Comparison of ENCODE assay signal across 11 mouse cellular contexts in genomic region chr13:95831760-95832159, GRCm38 (mm10). TPM values are rescaled to one million over a fixed set of nuclear protein-coding genes. Genes with fewer than 3 reads are reported as not detected.
DNase-seq lines count a peak whose midpoint lies in the region; ATAC-seq and TF ChIP-seq lines count a peak whose summit lies in the region.
"Had no signal": no experiment of that assay in that cellular context is flagged by ENCODE, and none has a peak within 500 bp of the region (broad histone marks: within the 10 kb centered on the region; RNA-seq: fewer than 3 reads in every experiment).

No protein-coding gene starts in this region.

- no peak for ATAC-seq in forebrain, embryonic 15.5 days (replicated peaks)
- ATAC-seq in kidney, postnatal 0 days (replicated peaks; ENCODE audit: low FRiP score, low read depth): 0 out of 2 replicates have a peak, but pooled peaks have one; percentile 33

- H3K4me1 ChIP-seq in forebrain, embryonic 10.5 days: peaks cover 20% of the 10 kb centered on the region
- H3K4me1 ChIP-seq in forebrain, embryonic 15.5 days: no peaks in the 10 kb centered on the region
- H3K4me1 ChIP-seq in testis, adult 2 months (ENCODE audit: control insufficient read depth, insufficient read depth, low read length): no peaks in the 10 kb centered on the region
- peaks cover 5% of the 10 kb centered on the region; the same call in 1 of the 2 replicates for H3K4me1 ChIP-seq in kidney, postnatal 0 days (replicated peaks; ENCODE audit: insufficient read depth, low read length)

- H3K4me2 ChIP-seq in forebrain, embryonic 15.5 days (replicated peaks): no peak overlapping the region
- H3K4me2 ChIP-seq in kidney, postnatal 0 days (ENCODE audit: low read length): no peak overlapping the region
- H3K4me2 ChIP-seq: heart, embryonic 11.5 days; hindbrain, embryonic 13.5 days; limb, embryonic 15.5 days had no signal

- TF ChIP-seq CTCF in testis, adult 2 months (IDR thresholded peaks at IDR 0.05; ENCODE audit: control insufficient read depth, insufficient read depth, insufficient replicate concordance, low read depth, low read length): no peak
- no peak for TF ChIP-seq CTCF in kidney, postnatal 0 days (IDR thresholded peaks at IDR 0.05; ENCODE audit: low read depth)

- no peak for TF ChIP-seq POLR2A in testis, adult 2 months (IDR thresholded peaks at IDR 0.05; ENCODE audit: control insufficient read depth, low read depth, low read length)

- H3K4me3 ChIP-seq in forebrain, embryonic 10.5 days: no peak overlapping the region
- no peak overlapping the region for H3K4me3 ChIP-seq in forebrain, embryonic 15.5 days
- H3K4me3 ChIP-seq in testis, adult 2 months (ENCODE audit: control insufficient read depth, low read depth, low read length): no peak overlapping the region
- no peak overlapping the region for H3K4me3 ChIP-seq in kidney, postnatal 0 days (replicated peaks; ENCODE audit: low read depth, low read length)
- H3K4me3 ChIP-seq: hindbrain, embryonic 13.5 days; limb, embryonic 15.5 days had no signal

- H3K27me3 ChIP-seq in forebrain, embryonic 10.5 days (ENCODE audit: poor library complexity, severe bottlenecking): no peaks in the 10 kb centered on the region
- no peaks in the 10 kb centered on the region for H3K27me3 ChIP-seq in forebrain, embryonic 15.5 days
- no peaks in the 10 kb centered on the region for H3K27me3 ChIP-seq in testis, adult 2 months (ENCODE audit: control insufficient read depth, insufficient read depth, low read length)
- no peaks in the 10 kb centered on the region for H3K27me3 ChIP-seq in kidney, postnatal 0 days (ENCODE audit: insufficient read depth, low read length)
- H3K27me3 ChIP-seq: hindbrain, embryonic 13.5 days; limb, embryonic 15.5 days had no signal

- H3K9ac ChIP-seq in forebrain, embryonic 15.5 days (replicated peaks): no peak overlapping the region
- H3K9ac ChIP-seq in kidney, postnatal 0 days (ENCODE audit: low read depth, low read length): no peak overlapping the region
- H3K9ac ChIP-seq: hindbrain, embryonic 13.5 days; limb, embryonic 15.5 days had no signal

- H3K36me3 ChIP-seq in forebrain, embryonic 10.5 days (replicated peaks): peaks cover 16% of the 10 kb centered on the region
- no peaks in the 10 kb centered on the region for H3K36me3 ChIP-seq in forebrain, embryonic 15.5 days
- no peaks in the 10 kb centered on the region for H3K36me3 ChIP-seq in testis, adult 2 months (ENCODE audit: control insufficient read depth, insufficient read depth, low read length)
- no peaks in the 10 kb centered on the region for H3K36me3 ChIP-seq in kidney, postnatal 0 days (ENCODE audit: insufficient read depth, low read length)
- H3K36me3 ChIP-seq: hindbrain, embryonic 13.5 days had no signal

- peak overlapping the region; percentile 62; the same call in 1 of the 2 replicates for H3K27ac ChIP-seq in forebrain, embryonic 10.5 days
- no peak overlapping the region for H3K27ac ChIP-seq in forebrain, embryonic 15.5 days (replicated peaks)
- peak overlapping the region; percentile 56 for H3K27ac ChIP-seq in testis, adult 2 months (ENCODE audit: control insufficient read depth, insufficient read depth, low read depth, low read length)
- no peak overlapping the region for H3K27ac ChIP-seq in kidney, postnatal 0 days
- H3K27ac ChIP-seq: hindbrain, embryonic 13.5 days; limb, embryonic 15.5 days had no signal

- H3K9me3 ChIP-seq in forebrain, embryonic 10.5 days: no peaks in the 10 kb centered on the region
- no peaks in the 10 kb centered on the region for H3K9me3 ChIP-seq in forebrain, embryonic 15.5 days
- no peaks in the 10 kb centered on the region for H3K9me3 ChIP-seq in kidney, postnatal 0 days (replicated peaks; ENCODE audit: low read length)
- H3K9me3 ChIP-seq: hindbrain, embryonic 13.5 days; limb, embryonic 15.5 days had no signal

- DNase-seq in forebrain, embryonic 10.5 days (ENCODE audit: extremely low spot score, low spot score): no peak
- DNase-seq in testis, postnatal 10 days (ENCODE audit: low spot score): no peak
- DNase-seq in kidney, postnatal 0 days (ENCODE audit: low spot score): no peak
- no peak for DNase-seq in thymus, postnatal 10 days (ENCODE audit: low spot score in 2 of 2)
- DNase-seq in right cerebral cortex, postnatal 4 days: no peak
- DNase-seq: lung, postnatal 14 days had no signal

RNA-seq across cellular contexts. Expression of gene Iqgap2, which starts 60.0 kb away (rescaled TPM):
- polyA plus RNA-seq in forebrain, embryonic 10.5 days (2016; fragmentation: Nextera tagmentation; extraction: Ambion mirVana): 13.6 and 14.0 TPM in 2 replicates
- 5.2 and 5.3 TPM in 2 replicates for polyA plus RNA-seq in forebrain, embryonic 15.5 days (2015; fragmentation: Nextera tagmentation; extraction: Ambion mirVana)
- polyA plus RNA-seq in testis, adult 2 months (2012; rRNA removed): 2.9 and 3.6 TPM in 2 replicates
- 9.8 and 11.1 TPM in 2 replicates for polyA plus RNA-seq in kidney, postnatal 0 days (2015; fragmentation: Nextera tagmentation; extraction: Ambion mirVana)

Comparison
In these comparisons a context has a peak if more than half of its experiments do, and no peak if none do; other contexts are left out.
1. H3K27ac ChIP-seq: peak in forebrain, embryonic 10.5 days (single experiment) and testis, adult 2 months (single experiment); none in forebrain, embryonic 15.5 days (single experiment) and kidney, postnatal 0 days (single experiment).